In genomic region chr2:72330955-72331481, GRCm38 (mm10) we compare ENCODE assay signal across 20 mouse cellular contexts. TPM values are rescaled to one million over a fixed set of nuclear protein-coding genes. Genes with fewer than 3 reads are reported as not detected.
DNase-seq lines count a peak whose midpoint lies in the region; ATAC-seq lines count a peak whose summit lies in the region.
"Had no signal": no experiment of that assay in that cellular context is flagged by ENCODE, and none has a peak within 500 bp of the region (broad histone marks: within the 10 kb centered on the region; RNA-seq: fewer than 3 reads in every experiment).

No protein-coding gene starts in this region.

- peak; percentile 57 for ATAC-seq in megakaryocyte, adult 5-6 weeks (ENCODE audit: poor library complexity, severe bottlenecking)
- ATAC-seq: forebrain, postnatal 0 days; hindbrain, postnatal 0 days; intestine, embryonic 16.5 days; lung, postnatal 0 days; Patski had no signal

- peak; percentile 10 to 38 for DNase-seq in urinary bladder, adult 18-20 months (ENCODE audit: low spot score in 2 of 2)
- DNase-seq in urinary bladder, adult 2 months (ENCODE audit: low spot score), result no peak
- DNase-seq in gonadal fat pad, adult 2 months (ENCODE audit: low read depth), result peak; percentile 51
- no peak for DNase-seq in right cerebral cortex, postnatal 14 days
- DNase-seq in kidney, postnatal 36 days, result no peak
- DNase-seq: adrenal gland, postnatal 14 days; cerebellum, adult 11 months; cerebellum, adult 9-10 months; forebrain, postnatal 0 days; gastrocnemius, postnatal 14 days; heart, postnatal 10 days; kidney, adult 8-10 months; layer of hippocampus, adult 9-11 months; liver, embryonic 13.5 days; lung, adult 18-20 months had no signal

RNA-seq across cellular contexts. Expression of gene Map3k20, which starts 45.6 kb away (rescaled TPM):
- 54.3 and 84.8 TPM in 2 replicates for polyA plus RNA-seq in urinary bladder, adult 2 months (2012; rRNA removed)
- polyA plus RNA-seq in gonadal fat pad, adult 2 months (2012; rRNA removed), result 14.9 and 15.4 TPM in 2 replicates
- total RNA-seq in megakaryocyte, adult 5-6 weeks (2015), result 43.8 and 47.9 TPM in 2 replicates
- 34.8 and 40.2 TPM in 2 replicates for total RNA-seq in megakaryocyte, adult 5-6 weeks (2017)

Comparison
In these comparisons a context has a peak if more than half of its experiments do, and no peak if none do; other contexts are left out.
1. DNase-seq: peak in urinary bladder, adult 18-20 months (2 of 2) and gonadal fat pad, adult 2 months (single experiment); none in urinary bladder, adult 2 months (single experiment), right cerebral cortex, postnatal 14 days (single experiment) and kidney, postnatal 36 days (0 of 2).